Mouse (Mus musculus) hindbrain, embryonic 12.5 days (tissue): ENCODE measurements around the gene Drc3. TPM values are rescaled to one million over a fixed set of nuclear protein-coding genes. Genes with fewer than 3 reads are reported as not detected.

Experiments
- ATAC-seq: fragments of 200-750 bp; cut with Nextera tagmentation; 2 replicates; pipeline ENCODE4 v1.8.0; 2017; ENCODE audit warnings: moderate TSS enrichment; ENCODE audit not compliant: low FRiP score
- H3K27ac ChIP-seq: fragments of 300-500 bp; sonication (generic); 2 replicates; pipeline ENCODE4 v1.5.1; 2016; ENCODE audit warnings: mild to moderate bottlenecking
- H3K27me3 ChIP-seq: fragments of 300-500 bp; sonication (generic); 2 replicates; pipeline ENCODE4 v1.6.1; 2016; ENCODE audit warnings: mild to moderate bottlenecking
- H3K36me3 ChIP-seq: fragments of 300-500 bp; sonication (generic); 2 replicates; pipeline ENCODE4 v1.6.1; 2016; ENCODE audit warnings: mild to moderate bottlenecking
- H3K4me1 ChIP-seq: fragments of 300-500 bp; sonication (generic); 2 replicates; pipeline ENCODE4 v1.6.1; 2016
- H3K4me2 ChIP-seq: fragments of 300-500 bp; sonication (generic); replicated peaks from 2 replicates; pipeline ENCODE4 v1.6.1; 2016; ENCODE audit warnings: mild to moderate bottlenecking
- H3K4me3 ChIP-seq: fragments of 300-500 bp; sonication (generic); 2 replicates; pipeline ENCODE4 v1.5.1; 2016; ENCODE audit warnings: mild to moderate bottlenecking
- H3K9ac ChIP-seq: fragments of 300-500 bp; sonication (generic); 2 replicates; pipeline ENCODE4 v1.6.1; 2016; ENCODE audit warnings: mild to moderate bottlenecking, moderate library complexity
- H3K9me3 ChIP-seq: fragments of 300-500 bp; sonication (generic); replicated peaks from 2 replicates; pipeline ENCODE4 v1.6.1; 2016; ENCODE audit warnings: mild to moderate bottlenecking
- WGBS: fragments of 180-500 bp; shearing (Covaris S2); methylation state at CpG from one replicate; pipeline ENCODE4 v1.1.7; 2016; 5-methylcytosine and 5-hydroxymethylcytosine counted together
- polyA plus RNA-seq: library from polyadenylated mRNA; unstranded; fragments of >200 nt; fragmentation: Nextera tagmentation; extraction: Ambion mirVana; gene quantifications from 2 replicates; pipeline ENCODE4 v1.2.1, GENCODE M21; 2016

The Drc3 gene
- polyA plus RNA-seq, 1 experiment from 2014 or later: 5.0 TPM

GRCm38 (mm10) chr11:60369448-60369847 lies 16.3 kb downstream of the Drc3 start:
- H3K9me3 ChIP-seq: no peaks in the 10 kb centered on the region
- peaks cover 12% of the 10 kb centered on the region for H3K4me1 ChIP-seq
- H3K27me3 ChIP-seq: no peaks in the 10 kb centered on the region
- H3K36me3 ChIP-seq: no peaks in the 10 kb centered on the region
- ATAC-seq: no peak
- no peak overlapping the region for H3K4me3 ChIP-seq
- WGBS: 72% methylated on average over 4 of the region's 4 CpGs
- no peak overlapping the region for H3K9ac ChIP-seq
- H3K4me2 ChIP-seq: no peak overlapping the region
- H3K27ac ChIP-seq: no peak overlapping the region

GRCm38 (mm10) chr11:60370431-60370830 lies 17.3 kb downstream of the Drc3 start:
- H3K4me2 ChIP-seq: no peak overlapping the region
- H3K9me3 ChIP-seq: no peaks in the 10 kb centered on the region
- no peak overlapping the region for H3K9ac ChIP-seq
- H3K36me3 ChIP-seq: no peaks in the 10 kb centered on the region
- H3K4me1 ChIP-seq: peaks cover 12% of the 10 kb centered on the region
- no peak for ATAC-seq
- H3K27ac ChIP-seq: no peak overlapping the region
- no peak overlapping the region for H3K4me3 ChIP-seq
- no peaks in the 10 kb centered on the region for H3K27me3 ChIP-seq
- 86% methylated on average over 13 of the region's 13 CpGs for WGBS

GRCm38 (mm10) chr11:60374481-60374880 lies 21.4 kb downstream of the Drc3 start:
- 82% methylated on average over 6 of the region's 6 CpGs for WGBS
- no peaks in the 10 kb centered on the region for H3K9me3 ChIP-seq

GRCm38 (mm10) chr11:60383518-60383917 lies 30.4 kb downstream of the Drc3 start:
- H3K27ac ChIP-seq: no peak overlapping the region
- WGBS: 90% methylated on average over 6 of the region's 6 CpGs
- H3K4me3 ChIP-seq: no peak overlapping the region
- H3K4me1 ChIP-seq: peaks cover 24% of the 10 kb centered on the region
- no peaks in the 10 kb centered on the region for H3K9me3 ChIP-seq
- no peak overlapping the region for H3K9ac ChIP-seq
- H3K4me2 ChIP-seq: no peak overlapping the region
- no peaks in the 10 kb centered on the region for H3K27me3 ChIP-seq
- no peaks in the 10 kb centered on the region for H3K36me3 ChIP-seq
- ATAC-seq: no peak

More at GRCm38 (mm10) chr11:60374481-60374880, 21.4 kb downstream of the Drc3 start:
- H3K9ac ChIP-seq: no peak overlapping the region
- H3K4me1 ChIP-seq: no peaks in the 10 kb centered on the region
- no peaks in the 10 kb centered on the region for H3K27me3 ChIP-seq
- no peak overlapping the region for H3K4me2 ChIP-seq
- H3K36me3 ChIP-seq: no peaks in the 10 kb centered on the region
- no peak overlapping the region for H3K4me3 ChIP-seq
- ATAC-seq: no peak
- H3K27ac ChIP-seq: no peak overlapping the region

GRCm38 (mm10) chr11:60384762-60385421 lies 31.8 kb downstream of the Drc3 start:
- Histone ChIP-seq H3K9ac (peak overlapping the region; percentile 42; the same call in 1 of the 2 replicates), H3K9me3 (no peaks in the 10 kb centered on the region), H3K27me3 (no peaks in the 10 kb centered on the region), H3K4me2 (peak overlapping the region; percentile 46), H3K4me1 (peaks cover 24% of the 10 kb centered on the region), H3K27ac (peak overlapping the region; percentile 90), H3K36me3 (no peaks in the 10 kb centered on the region), H3K4me3 (peak overlapping the region; percentile 16; the same call in 1 of the 2 replicates)
- WGBS: 4% methylated on average over 16 of the region's 16 CpGs
- ATAC-seq: peak; percentile 86

GRCm38 (mm10) chr11:60385946-60386345 lies 32.8 kb downstream of the Drc3 start:
- Histone ChIP-seq H3K36me3 (no peaks in the 10 kb centered on the region), H3K4me3 (no peak overlapping the region), H3K4me1 (peaks cover 24% of the 10 kb centered on the region), H3K27me3 (no peaks in the 10 kb centered on the region), H3K9me3 (no peaks in the 10 kb centered on the region), H3K9ac (peak overlapping the region; percentile 19; the same call in 1 of the 2 replicates), H3K27ac (peak overlapping the region; percentile 90), H3K4me2 (no peak overlapping the region)
- WGBS: 81% methylated on average over 5 of the region's 5 CpGs
- no peak for ATAC-seq

- H3K4me2 ChIP-seq: no peak overlapping the region
Observed at GRCm38 (mm10) chr11:60387944-60388343, 34.8 kb downstream of the Drc3 start.

GRCm38 (mm10) chr11:60391346-60391745 lies 38.2 kb downstream of the Drc3 start:
- H3K9me3 ChIP-seq: no peaks in the 10 kb centered on the region
- H3K27me3 ChIP-seq: no peaks in the 10 kb centered on the region
- no peak overlapping the region for H3K4me3 ChIP-seq
- 90% methylated on average over 6 of the region's 6 CpGs for WGBS
- no peaks in the 10 kb centered on the region for H3K36me3 ChIP-seq
- H3K27ac ChIP-seq: no peak overlapping the region
- H3K4me2 ChIP-seq: no peak overlapping the region
- H3K4me1 ChIP-seq: 0 out of 2 replicates have a peak, but pooled peaks cover 5% of the 10 kb centered on the region
- ATAC-seq: no peak
- no peak overlapping the region for H3K9ac ChIP-seq

More at GRCm38 (mm10) chr11:60387944-60388343, 34.8 kb downstream of the Drc3 start:
- Histone ChIP-seq H3K9me3 (no peaks in the 10 kb centered on the region), H3K4me1 (peaks cover 26% of the 10 kb centered on the region), H3K9ac (no peak overlapping the region), H3K36me3 (no peaks in the 10 kb centered on the region), H3K4me3 (no peak overlapping the region), H3K27me3 (no peaks in the 10 kb centered on the region), H3K27ac (no peak overlapping the region)
- ATAC-seq: no peak
- 94% methylated on average over 2 of the region's 2 CpGs for WGBS

- no peak overlapping the region for H3K9ac ChIP-seq
- ATAC-seq: no peak
- H3K4me2 ChIP-seq: no peak overlapping the region
- H3K27ac ChIP-seq: no peak overlapping the region
- no peak overlapping the region for H3K4me3 ChIP-seq
- H3K27me3 ChIP-seq: no peaks in the 10 kb centered on the region
- 80% methylated on average over 6 of the region's 6 CpGs for WGBS
- H3K36me3 ChIP-seq: peaks cover 11% of the 10 kb centered on the region
- peaks cover 7% of the 10 kb centered on the region; the same call in 1 of the 2 replicates for H3K4me1 ChIP-seq
- H3K9me3 ChIP-seq: no peaks in the 10 kb centered on the region
Observed at GRCm38 (mm10) chr11:60396546-60396945, 43.4 kb downstream of the Drc3 start.

GRCm38 (mm10) chr11:60397172-60397571 lies 44.0 kb downstream of the Drc3 start:
- Histone ChIP-seq H3K9me3 (no peaks in the 10 kb centered on the region), H3K4me2 (no peak overlapping the region), H3K27me3 (no peaks in the 10 kb centered on the region), H3K27ac (no peak overlapping the region), H3K4me3 (no peak overlapping the region), H3K9ac (no peak overlapping the region), H3K4me1 (peaks cover 7% of the 10 kb centered on the region; the same call in 1 of the 2 replicates), H3K36me3 (peaks cover 14% of the 10 kb centered on the region)
- 91% methylated on average over 2 of the region's 2 CpGs for WGBS
- no peak for ATAC-seq

- 96% methylated on average over 1 of the region's 1 CpGs for WGBS
- Histone ChIP-seq H3K9me3 (no peaks in the 10 kb centered on the region), H3K27ac (no peak overlapping the region), H3K9ac (no peak overlapping the region), H3K4me2 (no peak overlapping the region), H3K4me1 (no peaks in the 10 kb centered on the region), H3K4me3 (no peak overlapping the region), H3K27me3 (no peaks in the 10 kb centered on the region), H3K36me3 (peaks cover 61% of the 10 kb centered on the region)
- ATAC-seq: no peak
Observed at GRCm38 (mm10) chr11:60406606-60407005, 53.5 kb downstream of the Drc3 start.

- Histone ChIP-seq H3K36me3 (peaks cover 14% of the 10 kb centered on the region), H3K27ac (no peak overlapping the region), H3K9ac (no peak overlapping the region), H3K4me1 (peaks cover 16% of the 10 kb centered on the region), H3K9me3 (no peaks in the 10 kb centered on the region), H3K27me3 (no peaks in the 10 kb centered on the region), H3K4me3 (no peak overlapping the region), H3K4me2 (no peak overlapping the region)
- WGBS: 20% methylated on average over 3 of the region's 3 CpGs
- no peak for ATAC-seq
Observed at GRCm38 (mm10) chr11:60412173-60412572, 59.0 kb downstream of the Drc3 start.

- H3K9ac ChIP-seq: no peak overlapping the region
- WGBS: 90% methylated on average over 2 of the region's 2 CpGs
- H3K27me3 ChIP-seq: no peaks in the 10 kb centered on the region
- peaks cover 16% of the 10 kb centered on the region for H3K4me1 ChIP-seq
- H3K27ac ChIP-seq: no peak overlapping the region
- peaks cover 11% of the 10 kb centered on the region for H3K36me3 ChIP-seq
- no peak overlapping the region for H3K4me2 ChIP-seq
- ATAC-seq: no peak
- no peak overlapping the region for H3K4me3 ChIP-seq
- H3K9me3 ChIP-seq: no peaks in the 10 kb centered on the region
Observed at GRCm38 (mm10) chr11:60412921-60413320, 59.8 kb downstream of the Drc3 start.
